Mouse (Mus musculus) bone marrow, adult 2 months (tissue): Measurements from ENCODE around the gene Cdc7. TPM values are rescaled to one million over a fixed set of nuclear protein-coding genes. Genes with fewer than 3 reads are reported as not detected.
"Not testable (repeated sequence)": the region's sequence is repeated elsewhere in the genome, so short reads cannot be mapped to it uniquely, and the experiment has no call there.

Source experiments
- H3K27ac ChIP-seq: fragments of 200-500 bp; 2 replicates; pipeline ENCODE4 v1.5.1; 2012; ENCODE audit warnings: low read depth, mild to moderate bottlenecking, control low read depth, inconsistent platforms, low read length; ENCODE audit not compliant: control insufficient read depth, poor library complexity, insufficient read depth
- H3K4me1 ChIP-seq: fragments of 200-500 bp; 2 replicates; pipeline ENCODE4 v1.6.1; 2011; ENCODE audit warnings: low read length; ENCODE audit not compliant: control insufficient read depth, insufficient read depth
- H3K4me3 ChIP-seq: fragments of 200-500 bp; replicated peaks from 2 replicates; pipeline ENCODE3; 2011; ENCODE audit warnings: mild to moderate bottlenecking, low read depth, low read length, control low read depth; ENCODE audit not compliant: control insufficient read depth
- CTCF ChIP-seq: fragments of 200-500 bp; IDR thresholded peaks from 2 replicates; pipeline ENCODE4 v1.5.1; 2011; ENCODE audit warnings: low read length, control low read depth; ENCODE audit not compliant: control insufficient read depth, insufficient read depth
- POLR2A ChIP-seq: fragments of 200-500 bp; IDR thresholded peaks from 2 replicates; pipeline ENCODE4 v1.6.1; 2011; ENCODE audit warnings: low read depth, mild to moderate bottlenecking, control low read depth, low read length, borderline replicate concordance; ENCODE audit not compliant: control insufficient read depth
- WGBS: fragments of 180-500 bp; shearing (Covaris S2); methylation state at CpG from one replicate; pipeline ENCODE4 v1.1.7; 2018; 5-methylcytosine and 5-hydroxymethylcytosine counted together
- polyA plus RNA-seq: library from polyadenylated mRNA; stranded (reverse); fragments of >200 nt; gene quantifications from 2 replicates; pipeline ENCODE4 v1.2.4, GENCODE M21; 2011; ENCODE audit warnings: low replicate concordance; ENCODE audit not compliant: missing spikeins, insufficient read depth, insufficient read length

Gene Cdc7
- polyA plus RNA-seq, 1 experiment = 30.9 TPM

DNA sequence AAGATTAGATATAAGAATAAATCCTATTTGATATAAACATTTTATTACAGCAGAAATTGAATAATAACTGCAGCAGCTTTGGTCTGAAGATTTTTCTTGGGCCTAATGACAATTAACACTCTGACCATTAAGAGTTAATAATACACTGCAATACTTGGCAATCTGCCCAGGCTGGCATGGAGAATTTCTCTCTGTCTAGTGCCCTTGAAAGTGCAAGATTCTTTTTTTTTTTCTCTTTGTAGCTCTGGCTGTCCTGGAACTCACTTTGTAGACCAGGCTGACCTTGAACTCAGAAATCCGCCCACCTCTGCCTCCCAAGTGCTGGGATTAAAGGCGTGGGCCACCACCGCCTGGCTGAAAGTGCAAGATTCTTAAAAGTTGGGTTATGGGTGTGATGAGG, 5.1 kb upstream of the Cdc7 start:
- TF ChIP-seq CTCF (no peak), POLR2A (no peak)
- Histone ChIP-seq H3K27ac (no peak overlapping the region), H3K4me3 (no peak overlapping the region), H3K4me1 (peaks cover 2% of the 10 kb centered on the region; the same call in 1 of the 2 replicates)
- WGBS = 84% methylated on average over 3 of the region's 3 CpGs

DNA sequence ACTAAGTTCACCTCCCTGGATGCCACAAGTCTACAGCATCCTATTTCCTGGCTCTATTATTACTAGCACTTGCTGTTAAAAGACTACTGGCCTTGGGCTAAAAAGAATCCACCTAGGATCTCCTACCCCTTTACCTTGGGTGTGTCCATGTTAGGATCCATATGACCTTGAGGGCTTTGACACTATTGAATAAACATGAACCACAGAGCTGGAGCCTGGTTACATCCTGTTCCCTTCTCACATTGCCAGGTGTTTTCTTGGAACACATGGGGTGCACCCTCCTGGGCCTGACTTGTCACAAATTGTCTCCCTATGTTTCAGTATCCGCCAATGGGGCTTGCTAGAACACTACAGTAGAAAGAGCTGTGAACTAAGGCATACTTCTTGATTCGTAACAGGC, 3.7 kb upstream of the Cdc7 start:
- no peak overlapping the region for H3K27ac ChIP-seq
- H3K4me3 ChIP-seq = no peak overlapping the region
- 82% methylated on average over 2 of the region's 2 CpGs for whole genome bisulfite sequencing
- H3K4me1 ChIP-seq = peaks cover 2% of the 10 kb centered on the region; the same call in 1 of the 2 replicates
- TF ChIP-seq CTCF (no peak), POLR2A (no peak)

GRCm38 (mm10) chr5:106964513-106965014, 442 bp downstream of the Cdc7 start:
- Histone ChIP-seq H3K27ac (peak overlapping the region; percentile 46), H3K4me1 (peaks cover 2% of the 10 kb centered on the region; the same call in 1 of the 2 replicates), H3K4me3 (peak overlapping the region; percentile 79)
- TF ChIP-seq POLR2A (no peak; the same call in 1 of the 2 replicates), CTCF (no peak)
- 1% methylated on average over 41 of the region's 41 CpGs for WGBS

DNA sequence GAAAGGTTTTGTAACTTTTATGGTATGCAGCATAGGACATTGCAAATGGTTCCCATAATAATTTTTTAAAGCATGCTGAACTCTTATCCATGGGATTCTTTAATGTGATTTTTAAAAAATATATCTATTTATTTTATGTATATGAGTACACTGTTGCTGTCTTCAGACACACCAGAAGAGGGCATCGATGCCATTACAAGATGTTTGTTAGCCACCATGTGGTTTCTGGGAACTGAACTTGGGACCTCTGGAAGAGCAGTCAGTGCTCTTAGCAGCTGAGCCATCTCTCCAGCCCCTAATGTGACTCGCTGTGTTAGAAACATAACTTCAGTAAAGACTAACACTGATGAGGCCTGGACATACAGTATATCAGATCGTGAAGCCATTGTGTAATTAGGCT, 2.3 kb downstream of the Cdc7 start:
- peaks cover 2% of the 10 kb centered on the region; the same call in 1 of the 2 replicates for H3K4me1 ChIP-seq
- H3K4me3 ChIP-seq = no peak overlapping the region
- WGBS = 78% methylated on average over 3 of the region's 3 CpGs
- TF ChIP-seq CTCF = no peak
- no peak for TF ChIP-seq POLR2A
- H3K27ac ChIP-seq = no peak overlapping the region

DNA sequence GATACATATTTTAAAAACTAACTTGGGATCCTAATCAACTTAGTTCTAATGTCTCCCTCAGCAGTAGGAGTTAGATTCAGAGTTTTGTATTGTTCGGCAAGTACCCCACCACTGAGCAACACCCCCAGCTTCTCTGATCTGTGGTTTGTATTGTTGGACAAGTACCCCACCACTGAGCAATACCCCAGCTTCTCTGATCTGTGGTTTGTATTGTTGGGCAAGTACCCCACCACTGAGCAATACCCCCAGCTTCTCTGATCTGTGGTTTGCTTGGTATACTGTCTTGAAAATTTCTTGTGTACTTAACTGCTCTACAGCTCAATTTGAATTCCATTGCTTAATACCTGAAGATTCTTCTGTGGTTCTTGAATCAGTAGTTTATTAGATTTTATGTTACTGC, 3.5 kb downstream of the Cdc7 start:
- no peak overlapping the region for H3K27ac ChIP-seq
- peaks cover 2% of the 10 kb centered on the region; the same call in 1 of the 2 replicates for H3K4me1 ChIP-seq
- TF ChIP-seq CTCF (no peak), POLR2A (no peak)
- WGBS = 44% methylated on average over 1 of the region's 1 CpGs
- H3K4me3 ChIP-seq = no peak overlapping the region

- 87% methylated on average over 7 of the region's 7 CpGs for WGBS
- no peaks in the 10 kb centered on the region; the same call in 1 of the 2 replicates for H3K4me1 ChIP-seq
- no peak overlapping the region for H3K27ac ChIP-seq
- no peak overlapping the region for H3K4me3 ChIP-seq
- TF ChIP-seq CTCF (no peak), POLR2A (no peak)
These were observed 9.8 kb downstream of the Cdc7 start for GRCm38 (mm10) chr5:106973883-106974282.

- Histone ChIP-seq H3K4me1 (no peaks in the 10 kb centered on the region; the same call in 1 of the 2 replicates), H3K4me3 (no peak overlapping the region), H3K27ac (no peak overlapping the region)
- no peak for TF ChIP-seq POLR2A
- no peak for TF ChIP-seq CTCF
- 83% methylated on average over 7 of the region's 7 CpGs for WGBS
These were observed 15.0 kb downstream of the Cdc7 start for GRCm38 (mm10) chr5:106979156-106979555.

DNA sequence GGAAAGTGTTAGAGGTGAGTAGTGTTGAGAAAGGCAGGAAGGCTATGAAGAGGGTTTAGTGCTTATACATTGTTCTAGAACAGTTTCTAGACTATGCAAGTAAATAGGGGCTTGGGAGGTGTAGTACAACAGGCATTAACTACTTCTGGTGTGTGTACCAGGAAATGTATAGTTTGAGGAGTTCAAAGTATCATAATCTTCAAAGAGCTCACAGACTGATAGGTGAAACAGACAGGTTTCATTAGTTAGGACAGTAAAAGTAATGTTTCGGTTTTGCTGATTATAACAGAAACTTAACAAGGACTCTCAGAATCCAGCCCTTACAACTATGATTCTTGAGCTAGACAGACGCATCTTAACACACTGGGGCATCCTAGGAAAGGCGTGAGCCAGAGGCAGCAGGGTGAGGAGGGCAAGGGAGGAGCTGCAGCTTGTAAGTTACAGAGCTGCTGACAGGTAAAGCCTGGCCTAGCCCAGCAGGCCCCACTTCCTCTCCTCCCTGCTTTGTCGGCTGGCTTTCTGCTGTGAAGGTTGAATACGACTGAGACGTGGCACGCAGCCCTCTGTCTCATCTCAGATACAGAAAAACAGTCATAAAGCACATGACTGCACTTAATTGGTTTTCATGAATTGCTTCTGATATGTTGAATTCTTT, 18.3 kb downstream of the Cdc7 start:
- TF ChIP-seq CTCF = no peak
- no peak for TF ChIP-seq POLR2A
- Histone ChIP-seq H3K4me1 (no peaks in the 10 kb centered on the region; the same call in 1 of the 2 replicates), H3K27ac (no peak overlapping the region), H3K4me3 (no peak overlapping the region)
- 85% methylated on average over 7 of the region's 7 CpGs for WGBS

DNA sequence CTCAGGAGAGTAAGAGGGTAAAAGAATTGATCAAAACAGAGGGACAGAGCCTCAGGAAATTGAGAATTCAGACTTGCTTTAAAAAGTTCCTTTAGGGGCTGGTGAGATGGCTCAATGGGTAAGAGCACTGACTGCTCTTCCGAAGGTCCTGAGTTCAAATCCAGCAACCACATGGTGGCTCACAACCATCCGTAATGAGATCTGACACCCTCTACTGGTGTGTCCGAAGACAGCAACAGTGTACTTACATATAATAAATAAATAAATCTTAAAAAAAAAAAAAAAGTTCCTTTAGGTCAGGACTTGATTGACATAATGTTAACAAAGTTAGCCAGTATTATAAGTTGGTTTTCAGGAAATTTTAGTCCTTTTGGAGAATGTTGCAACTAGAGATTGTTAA, 20.8 kb downstream of the Cdc7 start:
- WGBS = 92% methylated on average over 3 of the region's 3 CpGs
- H3K4me3 ChIP-seq, H3K4me1 ChIP-seq, H3K27ac ChIP-seq: not testable (repeated sequence)
